1 mouse cellular context compared by ENCODE assay signal in the genomic region with DNA sequence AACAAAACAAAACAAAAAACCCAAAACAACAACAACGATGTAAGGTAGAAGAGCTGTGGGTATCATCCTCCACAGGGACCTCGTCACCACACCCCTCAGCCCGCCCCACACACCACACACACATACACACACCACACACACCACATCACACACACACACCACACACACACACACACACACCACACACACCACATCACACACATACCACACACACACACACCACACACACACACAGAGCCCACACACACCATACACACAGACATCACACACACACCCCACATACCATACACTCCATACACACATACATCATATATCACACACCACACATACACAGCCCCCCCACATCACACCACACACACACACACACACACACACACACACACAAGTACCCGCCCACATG.
A peak's percentile ranks its signal among the peaks of the same experiment; 100 is the strongest.
TF ChIP-seq lines count a peak whose summit lies in the region.

No protein-coding gene starts in this region.

TF ChIP-seq in MEL, 35 proteins besides CTCF, POLR2A, EP300 and RAD21:
- TF ChIP-seq MAX (IDR thresholded peaks at IDR 0.05; ENCODE audit: low read length) (0 out of 2 replicates have a peak, but pooled peaks have one; percentile 12), GABPA (IDR thresholded peaks at IDR 0.05; ENCODE audit: low read depth, low read length) (no peak), POLR2AphosphoS5 (IDR thresholded peaks at IDR 0.05; ENCODE audit: borderline replicate concordance, low read depth, low read length) (peak; percentile 96; the same call in 1 of the 2 replicates)
